Mouse (Mus musculus): ENCODE data around the gene Ptprn. TPM values are rescaled to one million over a fixed set of nuclear protein-coding genes. Genes with fewer than 3 reads are reported as not detected.

The Ptprn gene
- total RNA-seq (2021) = 10 to 100 TPM; 79.8 to 81.3 TPM
- long read RNA-seq, experiment 1, transcript Ptprn-201 (23 exons, 3,554 nt) = major isoform, 25 of 83 reads
- long read RNA-seq, experiment 1, partial matches to known transcripts = 48 of 83 reads
- long read RNA-seq, experiment 1, other reads (novel, unspliced or antisense) = 10 of 83 reads
- long read RNA-seq, experiment 2, transcript Ptprn-201 (23 exons, 3,554 nt) = major isoform, 22 of 120 reads
- long read RNA-seq, experiment 2, partial matches to known transcripts = 86 of 120 reads
- long read RNA-seq, experiment 2, other reads (novel, unspliced or antisense) = 12 of 120 reads

DNA sequence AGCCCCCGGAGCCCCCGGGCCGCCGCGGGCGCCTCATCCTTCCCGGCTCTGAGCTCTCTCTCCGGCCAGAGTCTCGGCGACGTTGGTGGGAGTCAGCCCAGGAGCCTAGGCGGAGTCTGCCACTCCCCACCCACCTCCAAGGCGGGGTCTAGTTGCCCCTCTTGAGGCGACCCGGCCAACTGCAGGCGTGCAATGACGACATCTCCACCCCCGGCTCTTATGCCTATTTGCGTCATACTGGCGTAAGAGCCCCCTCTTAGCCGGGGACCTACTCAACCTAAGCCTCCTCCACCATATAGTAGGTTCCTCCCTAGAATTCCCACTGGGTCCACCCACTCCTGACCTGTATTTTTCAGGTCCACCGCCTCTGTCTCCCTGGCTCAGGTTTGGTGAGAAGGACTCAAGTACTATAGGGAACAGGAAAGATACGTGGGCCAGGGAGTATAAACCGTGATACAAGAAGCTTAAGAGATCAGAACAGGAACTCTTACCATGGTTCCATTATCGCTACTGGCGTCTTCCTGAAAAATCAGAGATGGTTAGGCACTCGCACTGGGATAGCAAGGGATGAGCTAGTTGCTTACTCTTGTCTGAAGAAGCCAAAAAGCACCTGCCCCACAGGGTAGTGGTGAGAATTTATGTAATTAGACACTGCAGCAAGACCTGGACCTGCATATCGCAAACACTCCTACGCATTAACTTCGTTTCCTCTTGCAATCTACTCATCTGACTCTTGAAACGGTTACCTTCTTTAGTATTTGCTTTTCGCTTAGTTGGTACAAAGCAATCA is at the start of gene Ptprn:
Gene Ptprn (minus strand): TSS at position 412 of the 790 bp plus-strand sequence.
- DNase-seq (ENCODE audit: low spot score in 2 of 2) = no peak

DNA sequence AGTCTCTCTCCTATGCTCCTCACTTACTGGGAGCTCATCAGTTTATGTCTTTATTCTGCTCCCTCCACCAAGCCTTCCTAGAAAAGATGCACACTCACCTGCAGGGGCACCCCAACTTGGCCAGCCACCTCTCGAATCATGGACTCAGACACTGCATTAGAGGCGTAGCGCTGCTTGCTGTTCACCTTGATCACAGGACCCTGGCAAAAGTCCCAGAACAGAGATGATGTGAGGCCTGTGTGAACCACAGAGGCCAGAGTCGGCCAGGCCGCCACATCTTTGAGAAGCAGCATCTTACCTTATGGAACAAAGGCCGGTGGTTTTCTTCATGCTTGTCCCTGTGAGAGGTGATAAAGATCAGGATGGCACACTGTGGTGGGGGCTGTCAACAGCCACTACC is 47.4 kb upstream of the Ptprn start:
- no peak for DNase-seq (ENCODE audit: low spot score in 2 of 2)

DNA sequence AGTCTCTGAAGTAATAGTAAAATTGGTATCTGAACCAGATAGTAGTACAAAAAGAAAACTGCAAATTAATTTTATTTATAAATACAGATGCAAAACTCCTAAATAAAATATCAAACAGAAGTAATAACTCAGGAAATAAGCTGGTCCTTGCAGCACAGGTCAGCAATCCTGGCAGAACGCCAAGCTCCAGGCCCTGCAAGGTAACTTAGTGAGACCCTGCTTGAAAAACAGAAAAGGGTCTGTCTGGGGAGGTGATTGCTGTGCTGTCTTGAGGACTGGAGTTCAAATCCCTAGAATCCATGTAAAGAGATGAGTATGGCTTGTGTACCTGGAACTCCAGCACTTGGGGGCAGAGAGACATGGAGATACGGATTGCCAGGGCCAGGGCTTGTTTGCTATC is 40.4 kb upstream of the Ptprn start:
- DNase-seq (ENCODE audit: low spot score in 2 of 2) = no peak

DNA sequence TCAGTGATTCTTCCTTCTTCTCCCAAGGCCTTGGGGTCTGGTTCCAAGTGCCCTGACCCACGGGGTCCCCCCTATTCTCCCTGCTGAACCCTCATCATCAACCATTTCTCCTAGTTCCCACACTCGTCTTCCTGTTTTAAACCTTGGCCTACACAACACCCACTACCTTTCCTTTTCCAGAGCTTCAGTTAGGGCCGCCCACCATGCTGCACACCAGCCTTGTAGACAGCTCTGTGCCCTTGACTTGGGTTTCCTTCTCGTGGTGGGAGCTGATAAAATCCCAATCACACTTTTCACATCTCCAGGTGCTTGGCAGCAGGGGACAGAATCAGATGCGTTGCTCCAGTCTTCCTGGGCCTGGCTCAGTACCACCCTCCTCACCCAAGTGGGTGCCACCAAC is 30.0 kb upstream of the Ptprn start:
- DNase-seq (ENCODE audit: low spot score in 2 of 2) = no peak

DNA sequence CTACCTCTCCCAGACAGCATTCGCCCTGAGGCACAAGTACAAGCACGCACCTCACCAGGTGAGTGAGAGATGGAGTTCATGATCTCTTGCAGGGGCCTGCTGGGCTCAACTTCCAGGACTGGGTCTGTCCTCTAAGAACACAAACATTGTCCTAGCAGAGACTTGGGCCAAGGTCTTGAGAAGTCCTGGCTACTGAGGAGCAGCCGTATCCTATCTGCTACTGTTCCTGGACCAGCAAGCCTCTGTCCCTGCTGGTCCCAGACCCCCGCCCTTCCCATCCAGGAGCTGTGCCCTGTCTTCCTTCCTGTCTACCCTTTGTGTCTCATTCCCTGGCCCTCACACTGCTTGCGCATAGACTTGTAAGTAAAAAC is 29.0 kb upstream of the Ptprn start:
- DNase-seq (ENCODE audit: low spot score in 2 of 2) = no peak

DNA sequence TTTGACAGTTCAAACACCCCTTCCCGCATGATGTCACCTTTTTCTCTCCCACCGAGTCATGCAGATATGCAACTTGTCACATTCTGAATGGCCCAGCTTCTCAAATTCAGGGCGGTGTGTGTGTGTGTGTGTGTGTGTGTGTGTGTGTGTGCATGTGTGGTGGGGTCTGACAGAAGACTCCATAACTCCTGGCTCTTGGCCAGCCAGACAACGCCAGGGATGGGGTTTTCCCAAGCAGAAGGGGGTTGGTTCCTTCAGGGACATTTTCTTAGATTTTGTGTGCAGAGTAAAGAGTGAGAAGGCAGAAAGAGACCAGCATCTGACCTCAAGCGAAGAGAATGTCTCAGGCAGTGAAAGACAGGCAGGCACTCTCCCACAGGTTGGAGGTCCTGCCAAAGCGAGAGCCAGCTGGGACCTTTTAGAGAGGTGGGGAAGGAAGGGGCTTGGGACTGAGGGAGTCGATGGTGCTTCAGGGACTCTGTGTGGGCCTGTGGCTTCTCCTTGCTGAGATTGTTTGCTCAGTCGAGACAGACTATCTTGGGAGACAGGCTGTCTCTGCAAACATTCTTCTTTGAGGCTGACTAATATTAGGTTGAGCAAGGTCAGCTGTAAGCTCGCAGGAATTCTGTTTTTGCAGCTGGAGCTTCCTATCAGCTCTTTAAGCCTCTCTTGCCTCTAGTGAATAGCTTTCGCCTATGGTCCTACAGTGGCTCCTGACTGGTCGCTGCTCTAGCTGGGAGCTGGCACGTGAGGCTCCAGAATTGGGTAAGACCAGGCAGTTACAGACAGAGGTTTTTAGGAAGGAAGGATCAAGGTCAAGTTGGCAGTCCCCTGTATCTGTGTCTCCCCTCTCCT is 28.4 kb upstream of the Ptprn start:
- DNase-seq (ENCODE audit: low spot score in 2 of 2) = no peak

DNA sequence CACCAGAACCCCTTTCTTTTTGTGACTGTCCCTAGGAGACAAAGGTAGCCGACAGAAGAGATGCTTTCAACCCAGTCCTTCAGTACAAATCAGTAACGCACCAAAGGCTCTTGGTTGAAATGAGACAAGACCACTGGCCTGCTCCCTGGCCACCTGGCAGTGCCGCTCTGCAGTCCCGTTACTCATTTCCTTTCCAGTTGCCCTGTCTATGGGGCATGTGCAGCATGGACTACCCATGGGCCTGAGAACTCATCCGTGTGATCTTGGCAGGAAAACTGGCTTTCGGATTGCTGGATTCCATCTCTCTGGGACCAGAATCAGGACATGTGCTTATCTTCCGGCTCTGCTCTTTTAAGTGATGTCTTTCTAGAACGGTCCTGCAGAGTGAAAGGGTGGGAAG is 27.0 kb upstream of the Ptprn start:
- no peak for DNase-seq (ENCODE audit: low spot score in 2 of 2)

DNA sequence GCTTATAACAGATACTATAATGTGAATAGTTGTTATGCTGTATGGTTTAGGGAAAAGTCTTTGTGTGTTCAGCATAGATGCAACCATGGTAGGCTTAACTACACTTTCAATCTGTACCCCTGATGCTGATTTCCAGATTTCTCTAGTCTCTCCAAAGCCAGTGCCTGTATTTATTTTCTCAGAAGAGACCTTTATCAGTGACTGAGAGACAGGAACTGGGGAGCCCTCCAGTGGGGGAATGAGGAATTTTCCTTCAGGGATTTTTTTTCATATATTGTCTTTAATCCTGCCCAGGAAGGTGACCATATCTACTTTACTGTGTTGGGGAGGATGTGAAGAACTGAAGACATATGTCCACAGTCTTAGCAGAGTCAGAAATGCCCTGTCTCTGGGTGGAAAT is 26.3 kb upstream of the Ptprn start:
- no peak for DNase-seq (ENCODE audit: low spot score in 2 of 2)

DNA sequence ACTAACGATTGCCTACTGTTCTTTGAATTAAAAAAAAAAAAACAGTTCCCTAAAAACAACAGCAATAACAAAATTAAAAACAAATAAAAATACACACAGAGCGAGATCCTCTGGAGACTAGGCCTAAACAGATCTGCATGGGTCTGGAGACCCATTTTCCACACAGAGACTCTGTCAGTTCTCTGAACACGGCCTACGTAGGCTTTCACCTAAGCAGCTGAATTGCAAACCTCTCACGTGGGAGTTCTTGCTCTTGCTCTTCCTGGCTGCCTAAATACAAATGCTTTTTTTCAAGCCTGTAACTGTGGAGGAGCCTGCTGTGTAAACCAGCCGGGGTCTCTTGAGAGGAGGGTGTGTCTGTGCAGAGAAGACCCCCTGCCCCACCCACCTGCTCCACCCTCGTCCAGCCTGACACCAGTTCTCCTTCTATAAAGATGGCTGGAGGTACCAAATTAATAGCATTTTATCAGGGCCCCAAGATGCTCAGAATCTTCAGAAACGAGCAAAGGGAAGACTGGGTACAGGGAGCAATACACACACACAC is 25.7 kb upstream of the Ptprn start:
- DNase-seq (ENCODE audit: low spot score in 2 of 2) = no peak

DNA sequence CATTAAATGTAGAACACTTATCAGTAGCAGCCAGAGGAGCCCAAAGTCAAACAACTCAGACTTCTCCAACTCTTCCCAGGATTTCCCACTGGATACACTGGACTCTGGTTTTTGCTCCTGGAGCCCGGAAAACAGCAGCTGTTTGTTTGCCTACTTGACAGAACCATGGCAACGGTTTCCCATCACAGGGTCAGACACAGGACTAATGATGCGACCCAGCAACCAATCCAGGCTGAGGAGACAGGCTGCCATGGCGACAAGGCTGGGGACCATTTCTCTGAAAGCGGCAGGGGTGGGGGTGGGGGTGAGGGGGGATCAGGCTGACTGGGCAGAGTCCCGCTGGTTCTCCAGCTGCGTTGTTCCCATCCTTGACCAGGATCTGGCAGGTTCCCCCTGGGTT is 25.1 kb upstream of the Ptprn start:
- DNase-seq (ENCODE audit: low spot score in 2 of 2) = no peak

DNA sequence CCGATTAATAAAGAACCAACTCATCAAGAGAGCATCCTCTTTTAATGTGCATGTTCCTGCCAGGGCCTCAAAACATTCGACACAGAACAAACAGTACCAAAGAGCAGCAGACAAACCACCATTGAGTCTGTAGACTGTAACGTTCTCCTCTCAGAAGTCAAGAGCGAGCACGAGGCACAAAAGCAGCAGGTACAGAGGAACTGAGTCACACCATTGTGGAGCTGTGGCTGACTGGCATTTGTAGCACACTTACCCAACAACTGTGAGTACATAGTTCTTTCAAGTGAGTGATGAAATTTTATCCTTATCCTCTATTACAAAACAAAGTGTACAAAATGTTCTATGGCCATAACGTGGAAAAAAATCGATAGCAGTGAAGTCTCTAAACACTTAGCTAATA is 20.6 kb upstream of the Ptprn start:
- DNase-seq (ENCODE audit: low spot score in 2 of 2) = no peak

DNA sequence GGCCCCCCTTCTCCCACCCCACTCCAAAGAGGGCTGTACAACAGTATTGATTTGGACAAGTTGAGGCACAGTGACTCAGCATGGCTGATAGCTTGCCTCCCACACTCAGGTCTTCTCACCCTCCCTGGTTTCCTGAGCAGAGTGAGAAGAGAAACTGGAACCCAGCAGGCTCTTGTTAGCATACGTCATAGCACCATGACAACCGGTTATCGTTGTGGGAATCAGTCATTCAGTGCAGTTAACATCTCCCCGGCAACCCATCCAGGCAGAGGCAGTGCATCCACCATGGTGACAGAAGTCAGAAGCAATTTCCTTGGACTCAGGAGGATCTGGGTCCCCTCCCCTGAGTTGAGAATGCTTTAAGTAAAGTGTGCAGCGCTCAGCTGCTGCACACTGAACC is 18.7 kb upstream of the Ptprn start:
- DNase-seq (ENCODE audit: low spot score in 2 of 2) = no peak

DNA sequence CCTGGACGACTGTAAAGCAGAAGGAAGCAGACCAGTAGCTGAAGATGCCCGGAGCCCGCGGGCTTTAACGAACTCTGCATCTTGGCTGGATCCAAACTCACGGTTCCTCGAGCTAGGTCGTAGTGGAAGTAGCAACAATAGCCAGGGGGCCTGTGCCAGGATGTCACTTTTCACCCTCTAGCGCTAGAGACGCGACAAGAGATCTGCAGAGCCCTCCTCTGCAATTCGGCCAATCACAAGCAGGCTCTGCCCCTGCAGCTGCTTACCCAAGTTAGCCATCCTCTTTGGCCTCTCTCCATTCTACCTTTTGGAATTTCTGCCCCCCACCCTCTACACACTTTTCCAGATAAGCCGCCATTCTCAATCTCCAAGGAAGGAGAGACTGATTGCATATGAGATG is 13.9 kb upstream of the Ptprn start, which contains the start of gene Resp18:
Gene Resp18 (minus strand): TSS at position 188 of the 400 bp plus-strand sequence.
- no peak for DNase-seq (ENCODE audit: low spot score in 2 of 2)

DNA sequence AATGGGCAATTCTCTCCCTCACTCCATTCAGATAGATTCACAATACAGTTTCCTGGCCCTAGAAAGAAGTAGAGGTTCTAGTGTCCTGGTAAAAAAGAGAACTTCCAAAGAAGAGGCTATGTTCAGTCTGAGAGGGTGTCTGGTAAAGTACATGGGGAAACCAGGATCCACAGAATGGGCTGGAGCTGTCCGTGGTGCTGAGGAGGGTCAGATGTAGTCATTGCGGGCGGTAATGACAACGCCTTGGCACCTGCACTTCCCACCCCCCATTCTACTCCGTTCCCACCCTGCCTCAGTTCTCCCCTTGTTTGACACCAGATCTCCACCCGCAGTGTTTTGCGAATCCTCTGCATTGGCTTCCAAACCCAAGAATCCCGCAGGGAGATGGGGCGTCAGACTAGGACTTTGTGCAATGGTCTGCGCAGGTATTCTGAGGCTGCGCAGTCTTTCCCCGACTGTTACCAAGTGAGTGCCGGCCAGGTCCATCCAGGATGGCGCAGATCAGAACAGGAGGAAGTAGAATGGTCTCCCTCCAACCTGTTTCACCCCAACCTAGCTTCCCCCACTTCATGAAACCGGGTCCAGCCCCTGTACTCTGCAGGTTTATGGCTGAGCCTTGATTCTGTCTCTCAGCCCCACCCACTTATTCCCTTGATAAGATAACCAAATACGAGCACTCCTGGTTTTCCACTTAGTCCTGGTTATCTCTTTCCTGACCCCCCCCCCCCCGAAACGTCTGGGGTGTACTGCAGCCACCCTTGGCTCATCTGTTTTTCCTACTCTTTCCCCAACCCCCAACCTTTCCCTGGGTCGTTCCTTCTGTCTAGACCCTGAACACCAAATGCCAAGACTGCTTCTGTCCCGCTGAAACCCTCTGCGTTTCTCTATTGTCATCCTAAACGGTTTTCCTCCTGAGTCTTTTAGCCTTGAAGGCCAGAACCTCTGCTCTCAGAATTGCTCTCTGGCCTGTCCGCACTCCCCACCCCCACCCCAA is 13.2 kb upstream of the Ptprn start:
- DNase-seq (ENCODE audit: low spot score in 2 of 2) = no peak

DNA sequence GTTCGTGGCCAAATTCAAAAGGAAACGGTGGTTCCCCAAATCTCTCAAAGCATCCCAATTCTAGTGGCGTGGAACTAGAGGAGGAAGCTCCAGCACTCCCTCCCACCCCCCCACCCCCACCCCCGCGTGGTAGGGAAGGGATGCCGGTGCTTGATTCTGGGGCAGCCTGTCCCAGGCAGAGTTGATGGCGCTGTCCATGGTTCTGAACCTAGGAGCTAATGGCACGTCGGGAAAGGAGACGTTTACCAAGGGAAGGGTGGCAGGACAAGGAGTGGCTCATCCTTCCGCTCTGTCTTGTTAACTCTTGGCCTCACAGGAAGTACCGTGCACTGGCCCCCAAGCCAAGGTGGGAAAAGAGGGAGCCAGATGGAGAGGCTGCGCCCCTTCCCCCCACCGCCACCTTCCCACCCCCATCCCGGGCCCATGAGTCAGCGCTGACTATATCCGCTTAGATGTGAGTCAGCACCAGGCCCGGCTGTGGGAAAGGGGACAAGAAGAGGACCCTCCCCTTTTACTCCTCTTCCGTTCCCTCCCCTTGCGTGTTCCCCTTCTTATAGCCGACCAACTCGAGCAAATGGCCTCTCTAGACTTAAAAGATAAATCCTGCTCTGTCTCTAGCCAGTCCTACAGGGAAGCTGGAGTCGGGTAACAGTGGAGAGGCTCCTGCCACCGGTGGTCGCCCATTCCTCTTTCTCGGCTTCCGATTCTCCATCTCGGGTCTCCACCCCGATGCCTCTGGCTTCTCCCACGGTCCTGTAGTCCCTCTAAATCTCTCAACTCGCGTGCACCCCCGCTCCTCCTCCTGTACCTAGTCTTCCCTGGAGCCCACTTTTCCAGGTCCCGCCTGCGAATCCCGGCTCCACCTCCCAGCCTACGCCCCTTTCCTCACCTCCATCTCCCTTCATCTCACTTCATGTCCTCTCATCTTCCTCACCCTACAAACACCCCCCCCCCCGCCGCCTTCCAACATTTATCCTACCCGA is 1.0 kb downstream of the Ptprn start:
- DNase-seq (ENCODE audit: low spot score in 2 of 2) = no peak

DNA sequence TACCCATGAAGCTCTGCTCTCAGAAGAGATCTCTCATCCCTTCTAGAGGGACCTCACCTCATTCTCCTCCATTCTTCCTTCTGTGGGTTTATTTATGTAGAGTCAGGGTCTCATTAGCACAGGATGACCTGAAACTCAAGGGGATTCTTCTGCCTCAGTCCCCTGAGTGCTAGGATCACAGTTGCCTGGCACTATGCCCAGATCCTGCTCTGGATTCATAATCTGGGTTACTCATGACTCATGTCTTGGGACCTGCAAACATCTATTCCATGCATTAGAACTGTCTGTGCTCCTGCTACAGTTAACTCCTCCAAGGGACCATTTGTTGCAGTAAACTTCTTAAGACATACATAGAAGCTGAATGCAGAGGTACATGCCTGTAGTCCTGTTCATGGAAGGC is 3.0 kb downstream of the Ptprn start:
- DNase-seq (ENCODE audit: low spot score in 2 of 2) = no peak

DNA sequence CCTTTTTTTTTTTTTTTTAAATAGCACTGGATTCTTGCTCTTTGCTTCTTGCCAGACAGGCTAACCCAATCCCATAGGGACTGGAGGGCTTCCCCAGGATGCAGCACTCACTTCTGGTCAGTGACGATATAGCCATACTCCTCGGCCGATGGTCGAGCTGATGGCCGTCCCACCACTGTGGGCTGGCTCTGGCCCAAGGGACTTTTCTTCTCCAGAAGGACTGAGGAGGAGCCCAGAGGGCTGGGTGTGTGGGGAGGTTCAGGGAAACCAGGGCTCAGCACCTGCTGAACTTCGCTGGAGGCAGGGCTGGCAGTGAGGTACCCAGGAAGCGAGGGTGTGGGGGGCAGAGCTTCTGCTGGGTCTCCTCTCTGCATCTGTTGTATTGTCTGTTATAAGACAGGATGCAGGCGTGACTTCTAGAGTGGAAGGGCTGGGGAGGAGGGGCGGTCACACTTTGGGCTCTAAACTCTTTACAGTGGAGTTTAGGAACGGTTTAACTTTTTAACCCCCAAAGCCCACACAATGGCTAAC is 8.7 kb downstream of the Ptprn start:
- no peak for DNase-seq (ENCODE audit: low spot score in 2 of 2)

DNA sequence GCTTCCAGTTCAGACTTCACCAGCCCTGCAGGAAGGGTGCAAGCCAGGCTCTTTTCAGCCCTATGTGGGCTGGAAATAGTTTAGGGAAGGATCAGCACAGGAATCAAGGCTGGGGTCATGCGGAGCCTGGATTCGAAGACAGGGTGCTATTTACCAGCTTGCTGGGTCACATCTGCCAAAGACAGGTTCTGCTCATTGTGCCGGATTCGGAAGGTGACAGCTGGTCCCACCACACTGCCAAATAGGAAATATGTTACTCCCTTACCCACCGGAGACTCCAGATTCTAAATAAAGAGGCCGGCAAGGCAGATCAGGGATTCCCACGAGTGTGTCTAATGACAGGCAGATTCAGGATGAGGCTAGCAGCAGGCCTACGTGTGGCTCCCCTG is 9.7 kb downstream of the Ptprn start:
- DNase-seq (ENCODE audit: low spot score in 2 of 2) = no peak

Measured in adrenal gland, postnatal 4 days (tissue).